8 mouse cellular contexts compared by ENCODE assay signal in the genomic region with DNA sequence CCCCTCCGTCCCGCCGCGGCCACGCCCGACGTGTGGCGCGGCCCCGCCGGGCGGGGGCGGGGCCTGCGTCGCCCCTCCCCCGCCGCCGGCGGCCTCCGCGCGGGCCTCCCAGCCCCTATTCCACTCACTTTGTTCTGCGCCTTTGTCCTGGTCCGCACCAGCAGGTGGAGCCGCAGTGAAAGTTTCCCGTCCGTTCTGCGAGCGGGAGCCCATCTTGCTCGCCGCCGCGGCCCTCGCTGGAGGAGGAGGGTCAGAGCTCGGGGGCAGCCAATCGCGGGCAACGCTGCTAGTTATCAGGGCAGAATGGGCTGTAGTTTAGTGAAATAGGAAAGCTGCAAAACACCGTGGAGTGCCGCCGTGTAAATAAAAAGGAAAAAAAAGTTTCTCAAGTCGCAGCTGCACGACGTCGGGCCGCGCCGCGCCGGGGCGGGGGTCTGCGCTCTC. TPM values are rescaled to one million over a fixed set of nuclear protein-coding genes. Genes with fewer than 3 reads are reported as not detected.
A peak's percentile ranks its signal among the peaks of the same experiment; 100 is the strongest.
DNase-seq lines count a peak whose midpoint lies in the region; ATAC-seq and TF ChIP-seq lines count a peak whose summit lies in the region.

A gene (plus strand): TSS at position 81 of the 444 bp plus-strand sequence.

- H3K36me3 ChIP-seq in G1E (replicated peaks) = peaks cover 6% of the 10 kb centered on the region
- 0 out of 2 replicates have a peak, but pooled peaks cover 2% of the 10 kb centered on the region for H3K36me3 ChIP-seq in forebrain, embryonic 16.5 days (ENCODE audit: control insufficient read depth, insufficient read depth)
- peaks cover 20% of the 10 kb centered on the region for H3K36me3 ChIP-seq in lung, embryonic 14.5 days (ENCODE audit: insufficient read depth)
- 0 out of 2 replicates have a peak, but pooled peaks cover 5% of the 10 kb centered on the region for H3K36me3 ChIP-seq in thymus, adult 2 months (ENCODE audit: control insufficient read depth, insufficient read depth, low read length)

- peak; percentile 89 for ATAC-seq in G1E (ENCODE audit: extremely low read depth, insufficient number of reproducible peaks, low FRiP score, poor library complexity, severe bottlenecking)
- peak; percentile 98 for ATAC-seq in forebrain, embryonic 16.5 days
- ATAC-seq in lung, embryonic 14.5 days (ENCODE audit: insufficient read depth) = peak; percentile 99

- TF ChIP-seq CTCF in G1E (IDR thresholded peaks at IDR 0.05; ENCODE audit: low read depth, low read length) = no peak
- peak; percentile 74 for TF ChIP-seq CTCF in layer of hippocampus, adult 2 months (conservative IDR thresholded peaks at IDR 0.05)
- TF ChIP-seq CTCF in lung, embryonic 14.5 days (IDR thresholded peaks at IDR 0.05; ENCODE audit: low read depth) = peak; percentile 74
- TF ChIP-seq CTCF in olfactory bulb, adult 2 months (IDR thresholded peaks at IDR 0.05; ENCODE audit: insufficient read depth, low read depth, low read length) = peak; percentile 64
- TF ChIP-seq CTCF in thymus, adult 2 months (IDR thresholded peaks at IDR 0.05; ENCODE audit: borderline replicate concordance, control insufficient read depth, extremely low read depth, insufficient read depth, low read length, poor library complexity) = peak; percentile 82

- no peak for TF ChIP-seq POLR2A in olfactory bulb, adult 2 months (IDR thresholded peaks at IDR 0.05; ENCODE audit: insufficient read depth, low read depth, low read length)
- peak; percentile 65 for TF ChIP-seq POLR2A in thymus, adult 2 months (IDR thresholded peaks at IDR 0.05; ENCODE audit: control insufficient read depth, extremely low read depth, insufficient read depth, low read length, poor library complexity)

- H3K27me3 ChIP-seq in G1E (ENCODE audit: insufficient read depth, low read length) = no peaks in the 10 kb centered on the region
- H3K27me3 ChIP-seq in forebrain, embryonic 16.5 days (replicated peaks; ENCODE audit: control insufficient read depth, insufficient read depth, low read length) = no peaks in the 10 kb centered on the region
- H3K27me3 ChIP-seq in lung, embryonic 14.5 days (ENCODE audit: insufficient read depth, low read length) = no peaks in the 10 kb centered on the region
- no peaks in the 10 kb centered on the region for H3K27me3 ChIP-seq in thymus, adult 2 months (ENCODE audit: control insufficient read depth, insufficient read depth, low read length)

- peak within 1 kb of the TSS; percentile 75 for H3K4me3 ChIP-seq in G1E (ENCODE audit: low read depth, low read length)
- H3K4me3 ChIP-seq in forebrain, embryonic 16.5 days (replicated peaks; ENCODE audit: low read length) = peak within 1 kb of the TSS; percentile 84
- peak within 1 kb of the TSS; percentile 81 for H3K4me3 ChIP-seq in layer of hippocampus, adult 2 months
- peak within 1 kb of the TSS; percentile 92 for H3K4me3 ChIP-seq in lung, embryonic 14.5 days (ENCODE audit: low read depth, low read length)
- peak within 1 kb of the TSS; percentile 94 for H3K4me3 ChIP-seq in olfactory bulb, adult 2 months (ENCODE audit: insufficient read depth, low read depth, low read length)
- peak within 1 kb of the TSS; percentile 92 for H3K4me3 ChIP-seq in thymus, adult 2 months (ENCODE audit: control insufficient read depth, insufficient read depth, low read length)

- DNase-seq in G1E (ENCODE audit: low spot score) = peak; percentile 70
- peak; percentile 97 to 98 for DNase-seq in cerebellum, adult 18-20 months
- peak; percentile 94 to 95 for DNase-seq in heart, postnatal 36 days
- peak; percentile 95 to 97 for DNase-seq in layer of hippocampus, adult 2 months (ENCODE audit: low spot score in 2 of 2)
- peak; percentile 98 for DNase-seq in lung, embryonic 14.5 days
- DNase-seq in thymus, adult 2 months = peak; percentile 96

- peak within 1 kb of the TSS; percentile 79 for H3K4me2 ChIP-seq in forebrain, embryonic 16.5 days (ENCODE audit: low read length)
- peak within 1 kb of the TSS; percentile 79 for H3K4me2 ChIP-seq in lung, embryonic 14.5 days

- H3K4me1 ChIP-seq in G1E (ENCODE audit: insufficient read depth, low read depth, low read length) = peaks cover 8% of the 10 kb centered on the region; the same call in 1 of the 2 replicates
- H3K4me1 ChIP-seq in forebrain, embryonic 16.5 days (replicated peaks; ENCODE audit: control insufficient read depth, insufficient read depth, low read length) = peaks cover 24% of the 10 kb centered on the region
- peaks cover 9% of the 10 kb centered on the region for H3K4me1 ChIP-seq in lung, embryonic 14.5 days (ENCODE audit: insufficient read depth)
- no peaks in the 10 kb centered on the region for H3K4me1 ChIP-seq in olfactory bulb, adult 2 months (ENCODE audit: control insufficient read depth, insufficient read depth, low read length)
- H3K4me1 ChIP-seq in thymus, adult 2 months (replicated peaks; ENCODE audit: control insufficient read depth, insufficient read depth, low read length) = peaks cover 7% of the 10 kb centered on the region

- H3K27ac ChIP-seq in forebrain, embryonic 16.5 days (ENCODE audit: low read length) = peak within 1 kb of the TSS; percentile 99
- peak within 1 kb of the TSS; percentile 94 for H3K27ac ChIP-seq in layer of hippocampus, adult 2 months
- peak within 1 kb of the TSS; percentile 100 for H3K27ac ChIP-seq in lung, embryonic 14.5 days (ENCODE audit: low read depth)
- peak within 1 kb of the TSS; percentile 97 for H3K27ac ChIP-seq in olfactory bulb, adult 2 months (ENCODE audit: insufficient read depth, low read depth, low read length)
- peak within 1 kb of the TSS; percentile 83 for H3K27ac ChIP-seq in thymus, adult 2 months (ENCODE audit: control insufficient read depth, insufficient read depth, low read length)

- WGBS in forebrain, embryonic 16.5 days = 0% methylated on average over 42 of the region's 52 CpGs
- under 1% methylated on average over 48 of the region's 52 CpGs for WGBS in lung, embryonic 14.5 days
- WGBS in olfactory bulb, adult 2 months = under 1% methylated on average over 52 of the region's 52 CpGs
- WGBS in thymus, adult 2 months = under 1% methylated on average over 52 of the region's 52 CpGs

- H3K9me3 ChIP-seq in G1E (replicated peaks) = no peaks in the 10 kb centered on the region
- no peaks in the 10 kb centered on the region for H3K9me3 ChIP-seq in forebrain, embryonic 16.5 days (ENCODE audit: control insufficient read depth, low read length)
- no peaks in the 10 kb centered on the region for H3K9me3 ChIP-seq in lung, embryonic 14.5 days (ENCODE audit: low read depth, low read length)

- intact Hi-C loops in heart, postnatal 36 days (cut with DNase I) = loop anchor here (1.0 kb wide), 1 partner anchor 33 kb away; no protein-coding TSS in a partner anchor

- peak within 1 kb of the TSS; percentile 86 for H3K9ac ChIP-seq in forebrain, embryonic 16.5 days (replicated peaks; ENCODE audit: low read depth, low read length)
- peak within 1 kb of the TSS; percentile 98 for H3K9ac ChIP-seq in lung, embryonic 14.5 days

RNA-seq across cellular contexts. Expression of the gene that starts here (rescaled TPM):
- total RNA-seq in G1E (2014; fragmentation: Nextera tagmentation) (45.9 and 50.2 TPM in 2 replicates), G1E (2017) (33.8 and 56.9 TPM in 2 replicates)
- 4.5 and 4.6 TPM in 2 replicates for polyA plus RNA-seq in G1E (2012)
- 88.6 and 98.8 TPM in 2 replicates for polyA plus RNA-seq in forebrain, embryonic 16.5 days (2015; fragmentation: Nextera tagmentation; extraction: Ambion mirVana)
- total RNA-seq in heart, postnatal 36 days (2021) = 10 to 100 TPM; 28.3 to 33.1 TPM
- 10 to 100 TPM; 24.4 to 27.1 TPM for total RNA-seq in layer of hippocampus, adult 2 months (2021)
- 139 and 140 TPM in 2 replicates for polyA plus RNA-seq in lung, embryonic 14.5 days (2014; fragmentation: Nextera tagmentation; extraction: Ambion mirVana)
- polyA plus RNA-seq in olfactory bulb, adult 2 months (2012; ENCODE audit: insufficient read depth, insufficient read length, low replicate concordance, missing spikeins) = not detected in 2 replicates
- polyA plus RNA-seq in thymus, adult 2 months (2012; rRNA removed) = 12.2 and 12.5 TPM in 2 replicates

Comparison
In these comparisons a context has a peak if more than half of its experiments do, and no peak if none do; other contexts are left out.
1. Peak in every context shown above with its lines: DNase-seq, ATAC-seq, H3K4me3 ChIP-seq and H3K27ac ChIP-seq.